Mouse (Mus musculus) right cerebral cortex, adult 2 months (tissue): ENCODE measurements around the gene Phlda3.

ENCODE experiments used
- DNase-seq, 2 experiments: peaks; one replicate each; pipeline ENCODE4 v3.0.0; 2021 to 2022; ENCODE audit warnings: low spot score in 2 of 2

The Phlda3 gene

DNA sequence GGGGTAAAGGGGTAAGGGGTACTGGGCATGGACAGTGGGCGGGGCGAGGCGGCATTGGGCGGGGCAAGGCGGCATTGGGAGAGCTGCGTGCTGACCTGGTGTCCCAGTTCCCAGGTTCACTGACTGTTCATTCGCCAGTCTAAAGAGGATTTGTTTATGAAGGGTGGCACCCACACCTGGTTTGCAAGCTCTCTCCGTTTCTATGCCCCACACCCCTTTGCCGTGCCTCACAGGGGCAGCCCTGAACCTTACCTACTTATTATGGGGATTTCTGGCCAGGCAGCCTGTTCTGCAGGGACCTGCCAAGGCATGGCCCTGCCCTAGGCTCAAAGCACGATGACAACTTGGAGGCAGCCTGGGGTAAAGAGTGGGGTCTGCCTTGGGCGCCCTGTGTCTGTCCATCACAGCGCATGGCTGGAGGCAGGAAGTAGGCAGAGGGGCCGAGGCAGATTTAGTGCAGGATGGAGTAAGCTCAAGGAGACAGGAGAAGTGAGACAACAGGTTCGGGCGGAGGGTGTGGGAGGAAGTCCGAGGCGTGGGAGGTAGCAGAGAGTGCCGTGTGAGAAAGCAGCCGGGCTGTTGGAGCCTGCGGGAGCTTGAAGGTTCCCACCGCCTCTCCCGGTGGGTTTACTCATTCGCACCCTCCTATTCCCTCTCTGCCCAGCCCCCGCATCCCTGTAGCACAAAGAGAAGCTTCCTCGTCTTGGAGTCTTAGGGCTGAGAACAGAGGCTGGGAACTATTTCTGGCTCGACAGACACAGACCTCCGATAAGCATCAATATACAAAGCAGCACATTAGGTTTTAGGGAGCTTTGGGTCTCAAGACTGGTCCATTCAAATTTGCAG lies 27.7 kb downstream of the Phlda3 start:
- DNase-seq, result peak; percentile 83 to 86

DNA sequence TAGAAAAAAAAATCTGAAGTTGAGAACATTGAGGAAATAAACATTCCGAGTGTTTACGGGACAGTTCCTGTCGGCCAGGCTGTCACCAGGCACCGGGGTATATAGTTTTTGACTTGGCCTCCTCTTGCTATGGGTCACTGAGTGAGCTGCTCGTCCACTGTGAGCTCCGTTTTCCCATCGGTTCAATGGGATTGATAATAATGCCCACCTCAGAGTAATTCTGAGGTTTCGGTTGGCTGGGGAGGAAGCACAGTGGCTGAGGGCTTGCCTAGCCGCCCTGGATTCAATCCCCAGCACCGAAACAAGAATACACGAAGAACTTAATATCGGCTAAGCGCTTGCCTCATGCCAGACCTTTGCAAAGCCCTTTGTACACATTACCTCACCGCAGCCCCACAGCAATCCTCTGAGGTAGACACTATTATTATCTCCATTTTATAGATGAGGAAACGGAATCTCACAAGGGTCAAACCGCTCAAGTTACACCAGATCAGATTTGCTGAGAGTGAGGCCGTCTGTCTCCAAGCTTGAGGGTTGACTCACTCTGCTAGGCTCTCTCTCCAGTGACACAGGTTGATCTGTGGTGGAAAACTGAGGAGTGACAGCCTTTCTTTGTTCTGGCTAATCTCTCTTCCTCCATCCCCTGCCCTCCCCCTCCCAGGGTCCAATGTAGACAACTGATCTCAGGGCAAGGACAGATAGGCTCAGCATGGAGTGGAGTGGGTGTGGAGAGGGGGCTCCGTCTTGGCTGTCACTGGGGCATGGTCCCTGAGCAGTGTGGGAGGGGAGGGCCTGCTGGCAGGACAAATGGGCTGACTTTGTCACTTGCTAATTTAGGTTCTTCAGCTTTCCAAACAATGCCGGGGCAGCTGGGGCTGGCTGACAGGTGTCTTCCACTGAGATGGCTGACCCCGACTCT lies 28.6 kb downstream of the Phlda3 start:
- DNase-seq, result no peak

DNA sequence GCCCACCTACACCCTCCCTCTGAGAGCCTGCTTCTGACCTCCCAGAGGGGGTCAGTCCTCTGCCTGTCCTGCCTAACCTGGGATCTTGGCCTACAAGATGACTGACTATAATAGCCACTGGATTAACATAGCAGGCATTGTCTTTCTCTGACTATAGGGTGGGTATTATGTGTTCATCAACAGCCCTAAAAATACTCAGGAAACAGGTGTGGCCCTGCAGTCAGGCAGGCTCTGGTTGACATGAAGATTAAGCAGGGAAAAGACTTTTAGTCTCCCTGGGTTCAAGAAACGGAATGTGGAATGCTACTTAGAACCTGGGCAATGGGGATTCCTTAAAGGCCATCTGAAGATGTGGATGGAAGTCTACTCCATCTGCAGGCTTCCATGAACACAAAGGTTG lies 32.6 kb downstream of the Phlda3 start:
- DNase-seq, result no peak

DNA sequence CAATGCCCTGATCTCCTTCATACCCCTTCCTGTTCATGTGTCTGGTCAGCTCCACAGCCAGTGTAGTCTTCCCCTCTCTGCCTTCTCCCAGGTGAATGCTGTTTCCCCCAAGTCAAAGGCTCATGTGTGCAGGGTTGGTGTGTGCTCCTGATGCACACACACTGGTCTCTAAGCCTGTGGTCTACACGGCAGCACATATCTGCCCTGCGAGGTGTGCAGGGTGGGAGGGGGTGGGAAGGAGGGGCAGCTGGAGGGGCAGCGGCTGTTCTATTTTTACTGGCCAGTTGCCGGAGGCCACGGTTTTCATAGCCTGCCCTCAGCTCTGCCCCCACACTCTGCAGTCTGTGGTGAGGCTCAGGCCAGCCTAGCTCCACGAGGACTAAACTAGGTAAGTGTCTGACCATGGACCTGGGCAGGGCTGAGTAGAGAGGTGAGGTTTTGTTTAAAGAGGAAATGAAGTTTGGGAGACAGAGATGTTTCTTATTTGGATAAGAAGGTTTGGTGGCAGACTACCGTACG lies 33.2 kb downstream of the Phlda3 start:
- no peak for DNase-seq

DNA sequence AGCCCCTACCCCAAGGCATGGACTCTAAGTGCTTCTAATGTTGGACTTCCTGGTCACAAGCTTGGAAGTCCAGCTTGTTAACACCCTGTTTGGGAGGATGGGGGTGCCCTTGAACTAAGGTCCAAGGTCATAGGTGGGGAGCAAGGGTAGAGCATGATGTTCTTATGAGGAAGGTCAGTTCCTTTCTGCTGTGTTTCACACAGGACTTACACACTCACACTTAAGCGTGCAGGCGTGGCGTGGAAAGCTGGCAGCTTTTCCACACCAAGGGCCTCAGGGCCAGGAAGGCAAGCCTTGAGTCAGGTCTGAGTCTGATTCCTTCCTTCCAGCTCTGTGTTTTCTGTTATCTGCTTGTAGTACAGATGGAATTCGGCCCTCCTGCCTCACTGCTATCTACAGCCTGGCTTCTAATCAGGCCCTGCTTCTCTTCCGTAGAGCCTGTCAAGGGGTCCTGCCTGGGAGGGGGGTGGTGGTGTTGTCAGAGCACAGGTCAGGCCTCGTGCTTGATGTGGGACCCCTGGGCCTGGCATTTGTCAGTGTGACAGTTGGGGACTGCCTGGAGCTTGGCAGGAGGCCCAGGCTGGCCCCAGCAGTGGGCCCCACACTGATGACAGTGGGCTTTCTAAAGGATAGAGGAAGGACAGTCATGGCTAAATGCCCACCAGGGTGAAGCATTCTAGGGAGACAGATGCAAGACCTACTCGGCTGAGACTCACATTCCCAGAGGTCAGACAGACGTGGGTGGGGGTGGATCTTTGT lies 34.5 kb downstream of the Phlda3 start:
- DNase-seq, result no peak

DNA sequence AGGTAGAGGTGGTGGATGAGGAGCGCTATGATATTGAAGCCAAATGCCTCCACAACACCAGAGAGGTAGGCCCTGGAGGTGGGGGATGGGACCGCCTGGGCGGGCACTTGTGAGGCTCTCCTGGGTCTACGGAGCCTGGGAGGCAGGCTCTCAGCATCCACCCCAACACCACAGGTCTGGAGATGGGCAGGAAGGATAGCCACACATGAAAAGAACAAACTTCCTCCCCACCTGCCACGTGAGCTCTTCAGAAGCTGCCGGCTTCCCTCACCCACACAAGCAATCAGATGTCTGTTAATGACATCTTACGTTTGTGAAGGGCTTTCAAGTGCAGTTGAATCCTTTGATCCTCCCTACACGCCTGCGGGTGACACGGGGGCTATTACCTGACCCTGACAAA lies 41.6 kb downstream of the Phlda3 start:
- DNase-seq, result no peak

DNA sequence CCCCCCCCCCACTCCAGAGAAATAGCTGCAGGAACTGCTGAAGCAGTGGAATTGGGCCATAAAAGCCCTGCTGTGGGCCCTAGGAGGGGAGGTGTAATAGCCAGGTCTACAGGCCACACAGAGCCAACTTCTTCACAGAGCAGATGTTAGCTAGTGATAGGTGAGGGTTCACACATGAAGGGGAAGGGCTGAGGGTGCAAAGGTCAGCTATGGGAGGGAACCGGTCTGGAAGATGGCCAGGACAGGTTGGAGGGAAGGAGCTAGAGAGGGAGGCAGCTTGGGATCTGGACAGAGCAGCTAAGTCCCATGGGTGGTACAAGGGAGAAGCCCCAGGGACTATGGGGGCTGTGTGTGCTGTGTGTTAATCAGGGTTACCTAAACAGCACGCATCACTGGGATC lies 44.3 kb downstream of the Phlda3 start:
- no peak for DNase-seq

DNA sequence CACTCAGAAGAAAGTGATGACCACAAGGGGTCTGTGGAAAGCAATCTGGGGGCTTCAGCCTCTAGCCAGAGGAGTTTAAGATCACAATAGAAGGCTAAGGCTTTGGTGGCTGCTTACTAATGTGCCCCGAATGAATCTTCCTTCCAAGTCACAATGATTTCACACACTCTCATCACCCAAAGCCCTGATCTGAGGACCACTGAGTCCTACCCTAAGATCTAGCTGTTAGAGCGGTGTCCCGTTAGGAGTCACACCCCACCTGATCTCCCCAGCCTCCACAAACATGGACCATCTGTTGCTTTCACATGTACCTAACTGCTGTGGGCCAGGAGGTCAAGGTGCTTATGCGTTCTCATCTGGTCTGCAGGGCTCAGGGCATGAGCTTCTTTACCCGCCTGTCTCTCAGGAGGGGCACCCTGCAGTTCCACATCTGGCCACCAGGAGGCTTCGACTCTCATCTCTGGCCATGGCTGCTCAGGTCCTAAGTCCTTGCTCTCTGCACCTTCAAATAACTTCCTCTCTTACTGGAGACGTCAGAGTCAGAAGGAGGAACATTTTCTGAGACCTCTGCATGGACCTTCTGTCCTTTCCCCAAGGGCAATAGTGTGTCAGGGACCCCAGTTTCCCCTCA lies 45.2 kb downstream of the Phlda3 start:
- peak; percentile 82 to 85 for DNase-seq

DNA sequence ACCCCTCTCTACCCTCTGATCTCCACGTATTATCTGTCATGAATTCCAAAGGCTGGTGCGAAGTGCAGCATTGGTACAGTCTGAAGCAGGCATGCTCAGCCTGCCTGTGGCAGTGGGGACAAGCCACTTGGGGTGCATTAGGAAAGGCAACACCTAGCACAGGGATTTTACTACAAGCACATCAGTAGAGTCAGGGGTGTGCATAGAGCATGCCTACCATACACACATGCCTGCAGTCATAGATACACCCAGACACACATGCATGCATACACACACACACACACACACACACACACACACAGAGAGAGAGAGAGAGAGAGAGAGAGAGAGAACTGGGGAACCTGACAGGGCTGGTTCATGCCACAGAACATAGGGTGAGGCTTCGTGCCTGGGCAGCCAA lies 46.3 kb downstream of the Phlda3 start:
- DNase-seq, result no peak

DNA sequence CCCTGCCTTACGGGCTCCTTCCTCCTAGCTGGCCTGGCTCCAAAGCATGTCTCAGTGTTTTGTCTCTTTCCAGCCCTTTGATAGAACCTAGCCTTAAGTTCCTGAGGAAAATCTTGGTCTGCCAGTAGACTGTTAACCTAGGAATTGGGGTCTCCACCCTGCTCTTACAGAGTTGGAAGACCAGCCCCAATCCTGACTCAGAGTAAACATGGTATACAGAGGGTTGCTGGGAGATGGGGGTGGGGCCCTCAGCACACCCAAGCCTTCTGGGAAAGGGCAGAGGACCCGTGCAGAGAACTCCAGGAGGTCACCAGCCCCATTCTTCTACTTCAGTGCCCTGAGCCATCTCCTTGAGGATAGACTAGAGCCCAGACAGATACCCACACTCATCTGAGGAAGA lies 46.7 kb downstream of the Phlda3 start:
- no peak for DNase-seq

DNA sequence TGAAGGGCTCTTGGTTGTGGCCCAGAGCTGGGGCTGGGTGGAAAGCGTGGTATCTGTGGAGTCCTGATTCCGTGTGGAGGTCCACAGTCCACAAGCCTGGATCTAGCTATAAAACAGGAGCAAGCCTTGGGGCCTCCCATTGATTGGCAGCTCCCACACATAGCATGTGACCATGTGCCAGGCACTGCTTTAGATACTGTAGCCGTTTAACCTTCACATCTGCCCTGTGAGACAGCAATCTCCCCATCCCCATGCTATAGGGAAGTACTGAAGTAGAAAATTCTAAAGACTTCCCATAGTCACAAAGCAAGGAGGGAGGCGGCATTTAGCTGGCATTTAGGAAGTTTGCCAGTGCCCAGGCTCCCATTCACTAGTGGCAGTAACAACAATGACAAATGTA lies 47.2 kb downstream of the Phlda3 start:
- peak in 1 of 2 experiments; percentile 23 for DNase-seq

DNA sequence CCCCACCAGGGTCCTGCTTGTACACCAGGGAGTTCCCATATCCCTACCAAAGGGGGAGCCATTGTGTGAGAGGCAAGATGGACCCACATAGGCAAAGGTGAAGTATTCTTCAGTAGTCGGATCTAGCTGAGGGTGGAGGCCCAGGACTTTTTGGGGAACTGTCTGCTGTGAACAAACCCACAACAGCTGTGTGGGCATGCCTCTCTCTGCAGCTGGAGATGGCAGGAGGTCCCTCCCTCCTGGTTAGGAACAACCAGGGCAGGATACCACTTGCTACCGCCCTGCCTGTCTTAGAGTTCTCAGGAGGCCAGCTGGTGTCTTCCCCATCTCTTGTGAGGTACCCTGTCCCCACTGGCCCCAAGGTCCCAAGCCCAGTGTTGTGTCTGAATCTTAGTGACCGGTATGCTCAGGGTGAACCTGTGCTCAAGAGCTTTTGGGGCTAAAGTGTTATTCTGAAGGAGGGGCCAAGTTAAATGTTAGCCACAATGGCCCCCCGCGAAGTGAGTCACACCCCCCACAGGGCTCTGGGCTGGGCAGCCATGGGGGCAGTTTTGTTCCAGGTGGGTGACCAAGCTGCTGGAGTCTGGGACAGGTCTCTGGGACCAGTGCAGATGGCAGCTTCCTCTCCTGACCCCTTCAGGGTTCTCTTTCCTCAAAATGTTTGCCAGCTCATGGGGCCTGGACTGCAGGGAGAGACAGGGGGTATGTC lies 47.9 kb downstream of the Phlda3 start:
- no peak for DNase-seq

DNA sequence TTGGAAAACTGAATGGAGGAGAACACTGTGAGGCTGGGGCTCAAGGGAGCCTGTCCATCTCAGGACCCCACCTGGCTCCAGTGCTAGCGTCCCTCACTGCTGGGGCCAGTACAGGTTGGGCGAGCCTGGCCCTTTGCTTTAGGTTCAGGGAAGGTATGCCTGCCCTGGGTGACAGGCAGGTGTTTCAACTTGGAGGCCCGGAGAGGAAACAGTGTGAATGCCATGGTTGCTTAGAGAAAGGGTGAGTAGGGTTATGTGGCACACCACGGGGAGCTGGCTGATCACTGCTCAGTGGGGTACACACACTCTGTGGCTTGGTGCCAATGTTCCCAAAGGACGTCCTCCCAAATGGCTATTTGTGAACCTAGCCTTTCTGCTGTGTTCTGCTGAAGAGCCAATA lies 48.6 kb downstream of the Phlda3 start:
- no peak for DNase-seq

DNA sequence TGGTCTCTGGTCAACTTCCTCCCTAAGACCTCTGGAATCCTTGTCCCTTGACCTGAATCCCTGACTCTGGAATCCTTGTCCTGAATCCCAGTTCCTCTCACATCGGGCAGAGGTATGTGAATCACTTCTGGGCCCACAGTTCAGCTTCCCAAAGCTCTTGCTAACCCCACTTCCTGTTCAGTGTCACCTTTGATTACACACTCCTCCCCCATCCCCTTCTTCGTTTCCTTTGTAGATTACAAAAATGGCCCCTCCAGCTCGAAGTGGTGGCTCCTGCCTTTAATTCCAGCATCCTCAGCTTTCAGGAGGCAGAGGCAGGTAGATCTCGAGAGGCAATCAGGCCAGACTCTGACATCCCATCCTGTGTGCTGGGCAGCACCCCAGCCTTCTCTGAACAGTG lies 51.7 kb downstream of the Phlda3 start:
- DNase-seq, result no peak

DNA sequence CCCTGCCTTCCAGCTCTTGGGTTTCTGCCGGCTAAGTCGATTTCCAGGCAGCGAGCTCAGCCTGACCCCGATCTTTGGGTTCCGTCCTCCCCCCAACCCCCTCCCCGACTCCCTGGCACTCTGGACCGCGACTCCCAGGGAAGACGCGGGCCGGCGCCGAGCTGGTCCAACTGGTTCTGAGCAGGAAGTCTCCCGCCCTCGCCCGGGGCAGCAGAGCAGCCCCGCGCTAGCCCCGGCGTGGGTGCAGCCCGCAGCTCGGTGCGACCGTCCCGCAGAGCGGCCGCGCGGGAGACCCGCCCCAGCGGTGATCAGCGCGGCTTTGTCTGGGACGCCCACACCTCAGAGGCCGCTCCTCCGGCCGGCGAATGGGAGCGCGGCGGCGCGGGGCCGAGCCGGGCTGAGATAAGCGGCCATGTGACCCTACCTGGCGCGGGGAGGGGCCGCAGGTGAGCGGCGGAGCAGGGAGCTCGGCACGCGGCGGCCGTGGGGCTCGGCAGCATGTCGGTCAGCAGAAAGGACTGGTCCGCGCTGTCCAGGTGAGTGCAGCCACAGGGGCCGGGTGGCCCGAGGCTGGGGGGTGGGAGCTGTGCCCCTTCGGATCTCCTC lies 52.7 kb downstream of the Phlda3 start, which contains the start of gene Lad1:
TSS of gene Lad1 (plus strand) at position 118 of the 606 bp plus-strand sequence.
- DNase-seq, result no peak
